Mouse (Mus musculus): ENCODE data around the gene Gm10644.
A peak's percentile ranks its signal among the peaks of the same experiment; 100 is the strongest.

Gene Gm10644

DNA sequence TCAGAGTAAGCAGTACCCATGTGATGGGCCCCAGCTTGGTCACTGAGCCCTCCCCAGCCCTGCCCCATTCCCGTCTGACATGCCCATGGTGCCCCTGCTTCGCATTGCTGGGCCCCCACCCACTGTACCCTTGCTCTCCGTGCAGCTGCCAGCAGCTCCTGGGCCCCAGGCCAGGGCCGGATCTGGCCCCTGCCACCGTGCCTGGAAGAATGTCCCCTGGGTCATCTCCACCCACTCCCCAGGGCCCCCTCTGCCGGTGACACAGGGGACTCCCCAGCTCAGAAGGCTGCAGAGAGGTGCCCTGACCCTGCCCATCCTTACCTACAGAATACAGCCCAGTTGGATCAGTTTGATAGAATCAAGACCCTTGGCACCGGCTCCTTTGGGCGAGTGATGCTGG lies 25.8 kb upstream of the Gm10644 start:
- no peak for DNase-seq (ENCODE audit: low read depth, low spot score)

DNA sequence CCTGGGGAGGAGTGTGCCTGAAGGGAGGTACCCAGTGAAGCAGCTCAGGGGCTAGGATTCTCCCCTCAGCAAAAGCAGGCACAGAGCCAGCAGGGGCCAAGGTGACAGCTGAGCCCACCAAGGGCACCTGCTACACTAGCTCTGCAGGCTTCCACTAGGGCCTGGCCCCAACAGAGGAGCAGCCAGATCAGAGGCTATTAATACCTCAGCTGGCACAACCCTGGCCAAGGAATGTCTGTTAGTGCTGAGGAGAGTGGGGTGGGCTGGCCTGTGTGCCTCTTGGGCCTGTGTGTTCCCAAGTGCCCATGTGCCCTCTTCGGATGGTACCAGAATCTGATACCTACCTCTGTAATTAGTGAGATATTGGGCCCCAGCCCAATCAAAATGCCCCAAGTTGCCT lies 25.2 kb upstream of the Gm10644 start:
- no peak for DNase-seq (ENCODE audit: low read depth, low spot score)

DNA sequence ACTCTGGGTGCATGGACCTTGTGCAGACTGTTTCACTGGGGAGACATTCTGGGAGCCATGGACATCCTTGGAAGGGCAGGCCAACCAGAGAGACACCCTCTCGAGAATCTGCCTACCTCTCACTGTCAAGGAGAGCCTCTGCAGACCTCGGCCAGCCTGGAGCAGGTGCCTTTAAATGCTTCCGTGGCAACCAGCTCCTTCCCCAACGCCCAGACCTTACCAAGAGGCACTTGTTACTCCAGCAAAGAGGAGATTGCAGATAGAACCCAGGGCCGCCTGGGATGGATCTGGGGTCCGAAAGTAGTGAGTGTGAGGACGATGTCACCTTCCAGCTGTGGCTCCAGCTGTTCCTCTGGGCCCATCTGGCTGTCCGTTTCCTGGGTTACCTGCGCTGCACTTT lies 23.2 kb upstream of the Gm10644 start:
- DNase-seq (ENCODE audit: low read depth, low spot score), result no peak

DNA sequence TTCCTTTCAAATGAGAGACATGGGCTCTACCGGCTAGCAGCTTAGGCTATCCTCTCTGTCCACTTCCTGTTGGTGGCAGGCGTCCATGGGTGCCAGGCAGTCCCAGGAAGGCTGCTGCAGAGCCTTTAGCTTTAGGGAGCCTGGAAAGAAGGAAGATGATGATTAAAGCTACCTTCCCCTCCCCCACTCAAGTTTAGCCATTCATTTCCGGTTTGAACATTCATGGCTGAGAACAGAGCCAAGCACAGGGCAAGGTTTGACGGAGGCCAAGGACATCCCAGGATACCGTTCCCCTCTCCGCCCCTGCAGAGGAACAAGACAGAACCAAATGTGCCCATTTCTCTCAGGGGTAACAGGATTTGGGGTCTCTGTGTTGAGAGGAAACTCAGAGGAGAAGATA lies 22.6 kb upstream of the Gm10644 start:
- no peak for DNase-seq (ENCODE audit: low read depth, low spot score)

DNA sequence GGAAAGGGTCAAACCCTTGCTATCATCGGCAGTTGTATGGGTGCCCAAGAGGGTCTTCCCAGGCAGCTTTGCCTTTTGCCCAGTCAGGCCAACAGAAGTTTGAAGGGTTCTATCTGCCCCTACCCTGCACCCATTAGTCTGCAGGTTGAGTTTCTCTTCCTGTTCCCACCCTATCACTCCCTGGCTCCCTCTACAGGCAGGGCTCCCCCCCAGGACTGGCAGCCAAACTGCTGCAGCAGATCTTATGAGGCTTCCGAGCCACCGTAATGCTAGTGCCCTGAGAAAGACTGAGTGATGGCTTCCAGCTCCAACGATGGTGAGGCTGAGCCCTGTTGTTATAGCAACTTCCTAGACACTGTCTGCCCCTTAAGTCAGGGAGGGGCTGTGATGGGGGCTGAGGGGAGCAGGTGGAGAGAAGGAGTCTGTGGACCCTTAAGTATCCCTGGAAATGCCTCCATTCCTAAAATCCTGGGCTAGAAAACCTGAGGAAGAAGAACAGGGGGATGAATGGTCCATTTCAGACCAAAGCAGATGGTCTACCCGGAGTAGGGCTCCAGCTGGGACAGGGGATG lies 21.9 kb upstream of the Gm10644 start:
- DNase-seq (ENCODE audit: low read depth, low spot score), result no peak

DNA sequence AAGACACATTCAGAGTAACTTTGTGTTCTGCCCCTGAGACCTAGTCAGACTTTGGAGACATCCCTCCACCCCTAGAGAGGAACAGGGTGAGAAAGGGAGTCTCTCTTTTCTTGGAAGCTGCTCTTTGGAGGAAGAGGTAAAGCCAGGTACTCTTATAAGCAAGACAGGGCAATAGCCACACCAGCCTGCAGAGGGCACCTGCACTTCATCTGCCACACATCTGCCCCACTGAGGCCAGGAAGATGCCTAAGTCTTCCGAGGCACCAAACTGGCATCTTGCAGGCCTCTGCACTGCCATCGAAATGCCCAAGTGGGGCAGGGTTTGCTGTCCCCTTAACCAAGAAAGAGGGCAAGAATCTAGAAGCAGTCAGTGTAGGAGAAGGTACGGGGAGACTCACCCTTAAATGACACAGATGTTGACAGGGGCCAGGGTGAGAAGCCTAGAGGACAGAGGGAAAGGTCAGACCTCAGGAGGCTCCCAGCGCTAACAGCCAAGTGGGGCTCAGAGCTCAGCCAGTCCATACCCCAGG lies 21.2 kb upstream of the Gm10644 start:
- no peak for DNase-seq (ENCODE audit: low read depth, low spot score)

DNA sequence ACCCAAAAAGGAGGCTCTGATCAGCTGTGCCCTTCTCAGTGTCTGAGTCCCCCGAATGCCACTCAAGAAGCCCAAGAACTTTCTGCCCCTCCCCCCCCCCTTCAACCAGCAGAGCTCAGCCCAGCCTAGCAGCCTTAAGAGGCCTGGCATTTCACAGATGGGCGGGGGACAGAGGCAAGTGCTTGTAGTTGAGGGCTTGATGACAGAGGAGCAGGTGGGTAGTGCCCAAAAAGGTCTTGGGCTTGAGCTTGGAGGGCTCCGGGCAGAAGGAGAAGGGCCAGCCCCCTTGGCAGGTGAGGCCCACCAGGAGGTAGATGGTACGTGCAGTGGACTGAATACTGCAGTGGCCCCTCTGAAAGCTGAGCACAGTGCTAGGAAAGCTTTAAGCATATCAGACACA lies 19.5 kb upstream of the Gm10644 start:
- no peak for DNase-seq (ENCODE audit: low read depth, low spot score)

DNA sequence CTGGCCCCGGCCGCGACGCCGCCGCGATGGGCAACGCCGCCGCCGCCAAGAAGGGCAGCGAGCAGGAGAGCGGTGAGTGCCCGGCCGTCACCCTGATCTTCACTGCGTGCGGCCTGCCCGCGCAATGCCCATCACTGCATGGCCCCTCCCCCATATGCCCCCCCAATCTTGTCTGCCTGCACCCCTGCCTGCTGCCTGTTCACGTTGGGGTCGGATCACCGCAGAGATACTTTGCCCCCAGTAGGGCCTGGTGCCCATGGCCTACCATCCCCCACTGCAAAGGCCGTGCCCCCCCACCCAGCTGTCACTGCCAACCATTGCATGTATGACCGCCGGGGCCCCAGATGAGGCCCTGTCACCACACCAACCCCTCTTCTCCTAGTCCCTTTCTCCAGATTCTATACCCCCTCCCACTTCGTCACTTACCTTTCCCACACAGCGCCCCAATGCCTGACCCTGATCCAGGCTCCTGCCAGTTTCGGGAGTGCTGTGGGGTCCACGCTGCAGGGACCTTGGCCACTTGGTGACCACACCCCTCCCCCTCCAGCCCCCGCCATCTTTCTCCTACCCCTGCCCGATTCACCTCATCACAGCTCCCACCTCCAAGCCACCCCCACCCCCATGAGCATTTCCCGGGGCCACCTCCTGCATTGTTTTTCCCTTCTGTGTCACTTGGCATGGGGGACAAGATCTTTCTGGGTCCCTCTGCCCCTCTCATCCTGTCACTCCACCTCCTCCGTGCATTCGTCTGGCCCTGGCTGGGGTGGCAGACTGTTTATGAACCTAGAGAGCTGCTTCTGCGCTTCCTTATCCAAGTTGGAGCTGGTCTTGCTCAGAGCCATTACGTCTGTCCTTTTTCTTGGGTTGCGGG lies 18.4 kb upstream of the Gm10644 start:
- no peak for DNase-seq (ENCODE audit: low read depth, low spot score)

DNA sequence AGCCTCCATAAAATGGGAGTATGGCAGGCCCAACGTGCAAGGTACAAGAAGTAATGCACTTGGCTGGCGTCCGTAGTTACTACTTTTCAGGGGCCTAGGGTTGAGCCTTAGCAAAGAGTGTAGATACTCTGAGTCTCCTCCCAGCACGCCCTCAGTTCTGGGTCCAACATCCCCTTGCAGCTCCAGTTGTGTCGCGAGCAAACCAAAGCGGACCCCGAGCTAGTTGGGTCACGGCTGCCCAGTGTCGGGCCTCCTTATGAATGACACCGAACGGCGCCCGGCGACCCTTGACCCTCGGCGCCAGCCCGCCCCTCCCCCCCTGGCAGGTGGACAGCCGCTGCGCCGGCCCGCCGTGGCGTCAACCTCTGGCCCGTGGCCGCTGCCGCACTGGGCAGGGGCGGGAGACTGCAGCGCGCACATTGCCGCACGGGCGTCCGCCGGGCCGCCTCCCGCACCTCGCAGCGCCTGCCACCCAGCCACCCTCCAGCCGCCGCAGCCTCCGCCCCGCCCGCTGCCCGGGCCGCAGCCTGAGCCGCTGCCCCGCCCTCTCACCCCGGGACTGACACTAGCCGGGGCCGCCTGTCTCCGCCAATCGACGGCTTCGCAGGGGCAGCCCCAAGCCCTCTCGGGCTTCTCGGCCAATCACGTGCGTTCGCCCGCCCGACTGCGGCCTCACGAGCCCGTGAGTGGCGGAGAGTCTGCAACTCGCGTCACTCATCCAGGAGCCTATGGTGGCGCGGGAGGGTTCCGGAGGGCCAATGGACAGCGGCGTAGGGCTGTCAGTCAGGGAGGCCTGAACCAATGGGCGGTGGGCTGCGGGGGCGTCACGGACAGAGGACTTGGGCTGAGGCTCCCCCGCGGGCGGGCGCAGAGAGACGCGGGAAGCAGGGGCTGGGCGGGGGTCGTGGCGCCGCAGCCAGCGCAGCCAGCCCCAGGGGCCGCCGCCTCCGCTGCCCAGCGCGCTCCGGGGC lies 17.4 kb upstream of the Gm10644 start, which contains the start of gene Prkaca:
TSS of gene Prkaca (plus strand) at position 844 of the 971 bp plus-strand sequence.
- DNase-seq (ENCODE audit: low read depth, low spot score), result peak; percentile 92

DNA sequence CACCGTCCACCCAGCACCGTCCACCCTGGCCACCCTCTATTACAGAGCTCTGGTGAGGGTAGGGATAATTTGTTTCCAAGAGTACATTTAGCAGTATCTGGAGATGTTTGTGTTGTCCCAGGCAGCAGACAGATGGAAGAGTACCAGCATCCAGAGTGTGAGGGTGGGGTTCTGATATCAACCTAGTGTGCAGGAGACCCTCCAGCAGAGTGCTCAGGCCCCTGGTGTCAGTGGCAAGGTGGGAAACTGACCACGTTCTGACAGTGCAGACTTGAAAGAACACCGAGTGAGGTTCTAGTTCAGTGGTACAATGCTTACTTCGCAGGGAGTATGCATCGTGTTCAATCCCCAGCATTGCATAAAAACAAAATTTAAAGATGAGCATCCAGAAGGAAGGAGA lies 16.7 kb upstream of the Gm10644 start:
- no peak for DNase-seq (ENCODE audit: low read depth, low spot score)

DNA sequence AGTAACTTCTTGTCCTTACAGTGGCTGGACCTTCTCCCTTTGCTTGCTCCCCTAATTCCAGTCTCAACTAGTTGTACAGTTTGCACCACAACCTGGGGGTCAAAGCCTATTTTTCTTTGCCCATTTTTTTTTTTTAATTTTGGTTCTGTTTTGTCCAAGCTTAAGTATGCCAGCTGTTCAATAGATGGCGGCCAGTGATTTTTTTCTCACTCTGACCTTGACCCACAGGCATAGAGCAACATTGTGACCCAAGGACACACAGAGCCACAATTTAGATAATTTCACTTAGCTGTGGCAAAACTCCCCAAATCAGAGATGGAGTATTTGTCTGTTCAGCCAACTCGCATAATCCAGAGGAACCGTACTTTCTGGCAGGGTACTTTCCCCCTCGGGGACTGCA lies 16.1 kb upstream of the Gm10644 start:
- no peak for DNase-seq (ENCODE audit: low read depth, low spot score)

DNA sequence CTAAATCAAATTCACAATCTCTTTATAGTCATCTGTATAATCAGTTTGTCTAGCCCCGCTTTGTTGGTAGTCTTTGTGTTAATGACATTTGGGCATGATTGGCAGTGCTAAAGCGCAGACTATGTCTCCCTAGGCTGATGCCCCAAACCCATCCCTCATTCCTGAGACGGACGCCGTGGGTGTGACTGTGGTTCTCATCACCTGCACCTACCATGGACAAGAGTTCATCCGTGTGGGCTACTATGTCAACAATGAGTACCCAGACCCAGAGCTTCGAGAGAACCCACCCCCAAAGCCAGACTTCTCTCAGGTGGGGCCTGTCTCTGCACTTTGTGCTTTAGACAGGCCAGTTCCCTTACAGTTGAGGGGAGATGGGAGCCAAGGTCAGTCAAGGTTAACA lies 12.7 kb upstream of the Gm10644 start:
- DNase-seq (ENCODE audit: low read depth, low spot score), result no peak

DNA sequence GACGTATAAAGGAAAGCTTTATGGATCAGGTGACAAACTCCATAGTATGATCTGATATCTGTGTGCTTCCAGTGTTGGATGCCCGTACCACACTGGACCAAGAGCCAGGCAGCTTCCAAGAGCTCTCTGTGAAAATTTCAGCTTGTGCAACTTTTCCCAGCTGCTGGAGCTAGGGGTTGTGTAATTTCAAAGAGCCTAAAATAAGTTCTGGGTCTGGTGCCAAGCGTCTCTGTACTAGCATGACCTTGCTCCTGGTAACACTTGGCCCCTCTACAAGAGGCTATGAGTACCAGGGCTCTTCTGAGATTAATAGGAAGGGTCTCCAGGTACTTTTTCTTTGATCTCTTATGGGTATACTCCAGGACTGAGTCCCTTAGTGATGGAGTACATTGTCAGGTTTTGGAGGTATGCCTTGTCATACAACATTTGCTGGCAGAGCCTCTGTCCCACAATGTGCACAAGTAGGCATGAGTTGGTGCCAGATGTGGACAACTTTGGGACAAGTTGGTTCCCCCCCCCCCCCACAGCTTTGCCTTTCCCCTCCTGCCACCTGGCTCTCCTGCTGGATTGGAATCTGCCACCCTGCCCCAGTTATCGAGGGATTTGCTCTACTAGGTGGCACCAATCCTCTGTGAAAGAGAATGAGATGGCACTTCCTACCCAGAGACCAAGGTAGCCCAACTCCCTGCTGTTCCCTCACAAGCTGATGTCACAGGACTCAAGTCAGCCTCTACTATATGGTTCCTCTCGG lies 9.2 kb upstream of the Gm10644 start:
- no peak for DNase-seq (ENCODE audit: low read depth, low spot score)

DNA sequence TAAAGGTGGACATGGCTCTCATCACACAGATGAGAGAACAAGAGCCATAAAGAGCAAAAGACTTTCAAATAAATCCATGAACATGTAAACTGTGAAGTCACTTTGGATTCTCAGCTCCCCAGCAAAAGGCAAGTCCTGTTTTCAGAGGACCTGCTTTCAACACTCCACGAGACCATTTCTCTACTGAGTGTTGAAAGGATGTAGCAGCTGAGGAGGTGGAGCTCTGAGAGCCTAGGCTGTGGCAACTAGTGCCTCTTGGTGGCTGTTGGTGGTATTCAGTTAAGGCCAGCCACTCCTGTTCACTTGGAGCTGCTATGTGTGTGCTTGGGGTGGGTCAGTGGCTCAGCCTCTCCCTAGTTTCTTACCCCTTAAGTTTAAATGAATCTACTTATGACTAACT lies 1.8 kb upstream of the Gm10644 start:
- no peak for DNase-seq (ENCODE audit: low read depth, low spot score)

DNA sequence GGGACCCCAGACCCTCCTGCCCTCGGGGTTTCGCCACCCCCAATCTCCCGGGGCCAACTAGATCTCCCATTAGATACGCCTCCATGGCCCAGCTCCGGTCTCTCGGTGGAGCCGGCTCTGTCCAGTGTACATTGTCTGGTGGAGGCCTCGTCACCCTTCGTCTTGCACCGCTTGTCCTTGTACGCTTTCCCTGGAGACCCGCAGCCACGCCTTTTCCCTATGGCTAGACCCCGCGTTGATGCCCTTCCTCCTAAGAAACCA lies 883 bp upstream of the Gm10644 start:
- no peak for DNase-seq (ENCODE audit: low read depth, low spot score)

DNA sequence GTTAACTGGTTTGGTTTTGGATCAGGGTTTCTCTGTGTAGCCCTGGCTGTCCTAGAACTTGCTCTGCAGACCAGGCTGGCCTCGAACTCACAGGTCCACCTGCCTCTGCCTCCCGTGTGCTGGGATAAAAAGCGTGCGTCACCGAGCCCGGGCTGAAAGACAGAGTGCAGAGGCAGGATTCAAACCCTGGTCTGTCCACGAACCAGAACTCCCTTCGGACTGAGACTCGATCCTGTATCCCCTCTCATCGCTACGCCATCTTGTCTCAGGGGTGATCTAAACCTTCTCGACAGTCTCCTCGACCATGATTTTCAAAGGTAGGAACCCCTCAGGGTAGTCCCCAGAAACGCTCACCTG lies 278 bp downstream of the Gm10644 start:
- no peak for DNase-seq (ENCODE audit: low read depth, low spot score)

DNA sequence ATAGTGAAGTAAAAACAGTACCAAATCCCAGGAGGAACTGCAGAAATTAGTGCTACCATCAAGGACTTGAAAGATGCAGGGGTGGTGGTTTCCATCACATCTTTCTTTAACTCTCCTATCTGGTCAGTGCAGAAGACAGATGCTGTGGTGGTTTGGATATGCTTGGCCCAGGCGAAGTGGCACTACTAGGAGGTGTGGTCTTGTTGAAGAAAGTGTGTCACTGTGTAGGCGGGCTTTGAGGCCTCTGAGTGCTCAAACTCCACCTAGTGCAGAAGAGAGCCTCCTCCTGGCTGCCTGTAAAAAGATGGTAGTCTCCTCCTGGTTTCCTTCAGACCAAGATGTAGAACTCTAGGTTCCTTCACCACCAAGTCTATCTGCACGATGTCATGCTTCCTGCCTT lies 9.5 kb downstream of the Gm10644 start:
- DNase-seq (ENCODE audit: low read depth, low spot score), result no peak

DNA sequence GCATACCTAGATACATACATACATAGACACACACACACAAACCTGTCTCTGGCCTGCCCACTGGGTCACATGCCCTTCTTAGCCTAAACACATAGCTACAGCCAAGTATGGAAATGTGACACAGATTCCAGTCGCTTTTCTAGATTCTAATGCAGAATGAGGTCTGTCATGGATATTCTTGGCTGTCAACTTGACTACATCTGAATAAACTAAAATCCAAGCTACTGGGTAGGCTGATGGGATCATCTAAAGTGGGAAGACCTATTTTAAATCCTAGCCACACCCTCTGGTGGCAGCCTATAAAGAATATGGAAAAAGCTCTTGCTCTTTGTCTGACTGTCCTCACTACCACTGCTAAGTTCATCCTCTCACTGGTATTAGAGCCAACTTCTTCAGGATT lies 12.6 kb downstream of the Gm10644 start:
- DNase-seq (ENCODE audit: low read depth, low spot score), result no peak

DNA sequence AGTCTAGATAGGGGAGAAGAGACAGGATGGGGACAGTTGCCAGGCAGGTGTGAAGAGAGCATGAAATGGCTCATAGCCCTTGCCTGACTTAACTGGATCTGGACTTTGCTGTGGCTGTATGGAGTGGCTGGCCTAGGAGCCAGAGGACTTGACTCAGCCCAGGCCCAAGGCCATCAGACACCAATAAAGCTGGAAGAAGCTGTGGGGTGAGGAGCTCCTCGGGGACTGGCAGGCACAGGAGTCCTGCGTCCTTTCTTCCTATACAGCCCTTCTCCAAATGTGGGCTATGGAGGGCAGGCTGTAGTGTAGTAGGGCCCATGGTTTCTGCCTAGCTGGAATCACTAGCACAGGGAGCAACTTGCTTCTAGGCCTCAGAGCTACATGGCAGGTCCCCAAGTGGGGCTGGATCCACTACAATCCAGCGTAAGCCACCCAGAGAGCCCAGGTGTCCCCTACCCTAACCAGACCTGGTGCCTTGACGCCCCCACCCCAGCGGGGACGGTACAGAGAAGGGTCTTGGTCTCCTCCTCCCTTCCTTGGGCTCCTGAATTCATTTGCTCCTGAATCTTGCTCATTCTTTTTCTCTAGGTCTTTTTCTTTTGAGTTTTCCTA lies 13.8 kb downstream of the Gm10644 start:
- DNase-seq (ENCODE audit: low read depth, low spot score), result no peak

DNA sequence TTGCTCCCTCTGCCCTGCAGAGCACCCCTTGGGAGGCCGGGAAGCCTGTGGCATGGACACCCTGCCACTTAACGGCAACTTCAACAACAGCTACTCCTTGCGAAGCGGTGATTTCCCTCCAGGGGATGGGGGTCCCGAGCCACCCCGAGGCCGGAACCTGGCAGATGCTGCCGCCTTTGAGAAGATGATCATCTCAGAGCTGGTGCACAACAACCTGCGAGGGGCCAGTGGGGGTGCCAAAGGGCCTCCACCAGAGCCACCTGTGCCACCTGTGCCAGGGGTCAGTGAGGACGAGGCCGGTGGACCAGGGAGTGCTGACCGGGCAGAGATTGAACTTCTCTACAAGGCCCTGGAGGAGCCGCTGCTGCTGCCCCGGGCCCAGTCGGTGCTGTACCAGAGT lies 16.7 kb downstream of the Gm10644 start:
- no peak for DNase-seq (ENCODE audit: low read depth, low spot score)

DNA sequence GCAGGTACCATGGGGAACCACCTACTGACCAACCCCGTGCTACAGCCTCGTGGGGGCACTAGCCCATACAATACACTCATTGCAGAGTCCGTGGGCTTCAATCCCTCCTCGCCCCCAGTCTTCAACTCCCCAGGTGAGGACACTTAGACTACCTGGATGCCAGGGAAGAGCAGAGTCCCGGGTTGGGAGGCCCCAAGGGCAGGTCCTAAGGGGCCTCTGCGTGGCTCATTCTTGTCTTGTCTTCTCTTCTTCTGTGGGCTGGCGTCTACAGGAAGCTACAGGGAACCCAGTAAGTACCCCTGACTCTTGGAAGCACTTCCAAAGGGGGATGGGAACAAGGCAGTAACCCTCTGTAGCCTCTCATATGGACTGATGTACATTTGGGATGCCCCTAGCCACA lies 17.4 kb downstream of the Gm10644 start:
- DNase-seq (ENCODE audit: low read depth, low spot score), result no peak
